Mouse (Mus musculus): ENCODE results near the gene Hgd.
A peak's percentile ranks its signal among the peaks of the same experiment; 100 is the strongest.

The Hgd gene

DNA sequence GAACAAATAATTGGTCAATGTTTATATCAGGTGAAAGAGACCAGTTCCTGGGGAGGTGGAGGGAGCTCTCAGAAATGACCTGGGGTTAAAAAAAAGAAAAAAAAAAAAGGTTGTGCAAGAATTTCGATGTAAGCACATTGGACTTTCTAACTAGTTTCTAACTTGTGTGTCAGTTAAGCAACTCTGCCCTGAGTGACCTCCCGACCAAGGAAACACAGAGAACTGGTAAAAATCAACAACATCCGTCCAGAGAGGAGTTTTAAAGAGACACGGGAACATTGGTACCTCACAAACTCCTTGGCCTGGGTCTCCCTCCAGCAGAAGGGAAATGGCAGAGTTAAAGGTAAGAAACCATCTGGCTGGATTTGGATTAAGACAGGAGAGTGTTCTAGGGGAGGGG, at the start of gene Hgd:
TSS of gene Hgd (plus strand) at position 160 of the 400 bp plus-strand sequence.
- DNase-seq: peak; percentile 54 to 77

DNA sequence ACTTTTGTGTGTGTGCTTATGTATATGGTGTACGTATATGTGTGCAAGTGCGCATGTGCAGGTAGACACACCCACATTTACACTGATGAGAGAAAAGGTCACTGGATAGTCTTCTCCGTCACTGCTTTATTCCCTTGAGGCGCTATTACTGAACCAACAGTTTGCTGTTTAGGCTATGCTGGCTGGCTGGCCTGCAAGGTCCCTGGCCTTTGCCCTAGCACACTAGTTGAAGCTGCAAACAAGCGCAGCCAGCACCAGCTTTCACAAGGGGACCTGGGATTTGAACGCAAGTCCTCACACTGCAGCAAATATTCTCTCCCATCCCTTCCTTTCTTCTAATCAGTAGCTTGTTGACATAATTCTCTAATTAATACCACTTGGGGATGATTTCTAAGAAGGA, 49.8 kb upstream of the Hgd start:
- peak in 1 of 2 experiments; percentile 28 for DNase-seq

DNA sequence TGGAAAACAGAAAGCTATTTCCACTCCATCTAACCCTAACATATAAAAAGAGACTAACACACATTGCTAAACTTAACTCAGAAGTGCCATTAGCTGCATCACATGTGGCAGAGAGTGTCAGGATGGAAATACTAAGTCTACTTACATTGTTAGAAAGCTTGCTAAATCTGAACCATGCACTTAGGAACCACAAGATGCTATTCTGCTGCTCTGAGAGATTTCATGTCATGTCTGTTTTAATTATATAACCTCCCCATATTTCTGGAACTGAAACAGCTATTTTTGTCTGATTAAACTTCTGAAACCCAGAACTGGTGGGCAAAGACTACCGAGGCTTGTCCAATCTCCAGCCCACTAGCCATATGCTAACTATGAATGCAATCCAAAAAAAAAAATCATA, 47.9 kb upstream of the Hgd start:
- DNase-seq: no peak

DNA sequence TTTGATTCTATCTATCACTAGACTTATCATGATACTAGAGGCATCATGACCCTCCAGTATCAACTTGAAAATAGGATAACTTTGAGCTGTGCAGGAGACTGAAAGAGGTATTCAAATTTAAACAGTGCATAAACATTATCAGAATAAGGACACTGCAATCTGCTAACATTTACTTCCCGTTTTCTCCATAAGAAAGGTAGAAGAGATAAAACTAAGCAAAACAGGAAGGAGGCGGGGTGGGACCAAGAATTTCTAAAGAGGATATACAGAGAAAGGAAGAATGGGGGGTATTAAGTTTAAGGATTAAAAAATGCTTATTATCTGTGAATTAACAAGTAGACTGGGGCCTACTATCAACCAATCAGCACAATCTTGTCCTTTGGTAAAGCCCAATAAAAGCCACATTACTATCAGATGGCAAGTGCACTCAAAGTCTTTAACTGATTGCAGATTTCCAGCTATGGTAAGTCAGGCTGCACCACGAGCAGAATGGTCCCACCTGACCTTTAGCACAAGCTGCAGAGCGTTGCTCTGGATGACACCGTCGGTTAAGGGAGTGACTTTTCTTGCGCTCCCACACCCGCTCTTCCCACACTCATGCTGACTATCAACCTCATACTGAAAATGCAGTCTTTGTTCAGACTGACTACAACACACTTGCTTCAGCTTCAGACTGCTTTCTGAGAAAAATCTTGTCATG, 46.4 kb upstream of the Hgd start:
- DNase-seq: no peak

DNA sequence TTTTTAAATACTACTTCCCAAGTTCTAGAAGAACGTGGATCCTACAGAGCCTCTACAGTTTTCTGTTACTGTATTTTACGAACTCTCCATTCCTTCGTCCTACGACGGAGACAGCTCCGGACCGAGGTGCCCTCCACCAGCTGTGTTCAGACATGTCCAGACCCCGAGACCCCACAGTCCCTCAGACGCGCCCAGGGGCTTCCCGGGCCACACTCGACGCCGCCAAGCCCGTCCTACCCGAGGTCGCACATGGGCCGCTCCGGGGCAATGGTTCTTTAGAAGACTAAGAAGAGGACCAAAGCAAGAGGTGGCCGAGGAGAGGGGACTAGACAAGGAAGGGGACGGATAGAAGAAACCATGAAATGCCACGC, 40.7 kb upstream of the Hgd start:
- DNase-seq: no peak

DNA sequence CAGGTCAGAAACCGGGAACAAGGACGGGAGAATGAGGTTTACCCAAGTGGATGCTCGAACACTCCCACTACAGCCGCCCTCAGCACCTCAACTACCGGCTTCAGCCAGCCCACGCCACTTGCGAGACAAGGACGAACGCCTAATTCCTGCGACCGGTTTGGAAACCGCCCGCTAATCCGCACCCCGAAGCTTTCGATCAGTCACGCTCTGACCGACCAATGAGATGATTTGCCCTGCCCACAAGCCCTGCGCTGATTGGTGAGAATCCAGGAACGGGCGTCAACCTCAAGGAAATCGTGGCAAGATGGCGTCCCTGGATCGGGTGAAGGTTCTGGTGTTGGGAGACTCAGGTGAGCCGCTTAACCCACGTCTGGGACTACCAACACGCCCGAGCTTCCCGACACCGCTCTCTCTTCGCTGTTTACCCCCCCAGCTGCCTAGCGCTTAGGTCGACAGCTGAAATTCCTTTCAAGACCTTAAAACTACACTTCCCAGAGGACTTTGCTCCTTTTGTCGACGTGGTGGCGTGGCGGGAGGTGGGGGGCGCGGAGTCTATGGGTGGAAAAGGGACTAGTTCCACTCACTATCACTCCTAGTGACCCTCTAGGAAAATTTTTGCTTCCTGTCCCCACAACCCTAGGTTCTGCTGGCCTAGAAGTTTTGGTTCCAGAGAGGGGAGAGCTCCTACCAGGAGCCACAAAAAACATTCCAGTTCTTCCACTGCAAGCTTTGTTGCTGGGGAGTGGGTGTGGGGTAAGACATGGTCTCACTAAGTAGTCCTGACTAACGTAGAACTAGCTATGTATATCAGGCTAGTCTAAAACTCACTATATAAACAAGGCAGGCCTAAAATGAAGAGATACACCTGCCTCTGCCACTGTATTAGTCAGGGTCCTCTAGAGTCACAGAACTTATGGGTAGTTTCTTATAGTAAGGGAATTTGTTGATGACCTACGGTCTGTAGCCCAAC, 40.1 kb upstream of the Hgd start, which contains the start of the genes Gtf2e1 and Rabl3:
TSS of gene Gtf2e1 (minus strand) at position 179 of the 970 bp plus-strand sequence.
TSS of gene Rabl3 (plus strand) at position 275 of the 970 bp plus-strand sequence.
- peak; percentile 98 for DNase-seq

DNA sequence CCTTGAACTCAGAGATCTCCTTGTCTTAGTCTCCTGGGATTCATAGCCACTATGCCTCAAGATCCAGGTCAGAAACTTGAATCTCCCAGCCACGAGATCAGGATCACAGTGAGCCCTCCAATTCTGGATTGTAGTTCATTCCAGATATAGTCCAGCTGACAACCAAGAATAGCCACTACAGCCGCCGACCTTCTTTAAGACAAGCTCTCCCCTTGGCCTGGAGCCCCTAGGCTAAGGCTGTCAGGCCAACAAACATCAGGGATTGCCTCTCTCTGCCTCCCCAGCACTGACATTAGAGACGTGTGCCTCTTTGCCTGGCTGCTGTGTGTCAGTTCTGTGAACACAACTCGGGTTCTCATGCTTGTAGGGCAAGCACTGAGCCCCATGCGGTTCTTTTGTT, 39.2 kb upstream of the Hgd start:
- DNase-seq: no peak

DNA sequence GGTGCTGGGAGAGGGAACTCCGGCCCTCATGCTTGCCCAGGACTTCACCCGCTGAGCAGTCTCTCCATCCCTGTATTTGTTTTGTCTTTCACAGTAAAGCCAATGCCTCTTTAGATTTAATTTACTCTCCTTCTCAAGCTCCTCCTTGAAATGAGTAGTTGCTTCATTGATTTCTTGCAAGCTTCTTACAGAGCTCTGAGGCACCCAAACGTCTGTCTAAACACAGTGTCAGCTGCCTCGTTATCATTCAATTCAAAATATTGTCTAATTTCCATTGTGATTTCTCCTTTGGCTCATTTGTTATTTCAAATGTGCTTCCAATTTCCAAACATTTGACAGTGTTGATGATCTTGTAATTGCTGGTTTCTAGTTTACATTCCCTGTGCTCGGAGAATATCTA, 33.6 kb upstream of the Hgd start:
- DNase-seq: no peak

DNA sequence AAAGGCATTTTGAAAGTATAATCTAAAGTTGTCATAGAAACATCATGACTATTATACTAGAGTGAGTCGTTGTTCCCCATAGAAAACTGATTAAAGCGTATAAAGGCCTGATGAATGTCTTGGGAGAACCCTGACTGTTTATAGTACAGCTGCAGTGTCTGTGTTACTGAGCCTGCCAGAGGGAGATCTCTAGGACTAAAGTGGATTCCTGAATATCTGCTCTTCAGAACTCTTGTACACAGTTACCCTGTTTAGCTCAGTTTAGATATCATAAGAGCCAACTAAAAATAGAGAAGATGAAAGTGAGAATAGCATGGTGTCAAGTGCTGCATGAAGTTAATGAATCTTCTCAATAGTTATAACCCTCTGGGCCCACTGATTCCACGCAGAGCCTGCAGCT, 29.7 kb upstream of the Hgd start:
- no peak for DNase-seq

DNA sequence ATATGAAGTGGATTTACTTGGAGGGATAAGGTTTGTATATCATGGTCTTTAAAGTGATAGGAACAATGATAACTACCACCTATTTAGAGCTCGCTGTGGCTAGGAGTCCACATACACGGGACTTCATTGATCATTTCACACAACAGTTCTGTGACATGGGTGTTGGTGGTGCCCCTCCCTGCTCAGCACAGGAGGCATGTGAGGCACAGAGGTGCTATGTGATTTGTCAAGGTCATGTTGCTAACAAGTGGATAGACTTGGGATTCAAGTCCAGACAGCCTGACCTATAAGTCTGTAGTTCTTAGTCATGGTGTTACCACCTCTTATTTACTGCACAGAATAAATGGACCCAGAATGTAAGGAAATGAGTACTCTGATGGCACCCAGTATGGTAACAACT, 29.0 kb upstream of the Hgd start:
- DNase-seq: no peak

DNA sequence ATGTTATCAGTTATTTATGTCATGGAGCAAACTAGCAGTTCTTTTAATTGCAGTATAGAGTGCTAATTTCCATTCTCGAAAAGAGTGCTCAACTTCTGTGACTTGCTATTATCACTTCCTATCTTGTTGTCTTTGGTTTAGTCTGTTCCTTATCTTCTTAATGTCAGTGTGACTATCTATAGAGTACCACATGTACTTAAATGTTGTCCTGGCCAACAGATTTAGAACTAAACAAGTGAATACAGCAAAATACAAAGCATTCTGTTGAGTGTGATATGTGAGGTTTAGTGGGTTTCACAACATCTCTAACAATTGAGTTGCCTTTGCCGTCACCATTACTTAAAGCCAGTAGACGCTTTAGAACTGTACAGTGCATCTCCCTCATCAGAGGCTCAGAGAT, 27.1 kb upstream of the Hgd start:
- DNase-seq: no peak

DNA sequence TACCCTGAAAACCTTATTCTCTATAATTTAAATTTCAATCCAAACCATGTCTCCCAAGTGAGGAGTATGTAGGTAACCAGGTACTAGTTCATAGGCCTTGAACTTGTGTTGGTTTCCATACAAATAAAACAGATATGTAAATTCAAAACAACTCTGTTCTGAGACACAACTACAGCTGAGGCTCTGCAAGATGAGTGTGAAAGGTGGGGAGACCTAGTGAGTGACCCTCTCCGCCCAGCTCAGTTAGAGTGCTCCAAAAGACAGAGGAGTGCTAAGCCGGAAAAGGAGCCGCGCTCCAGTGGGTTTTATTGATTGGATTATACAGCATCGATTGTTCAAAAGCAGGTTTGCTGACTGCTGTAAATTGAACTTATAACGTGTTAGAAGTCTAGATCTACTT, 17.5 kb upstream of the Hgd start:
- DNase-seq: no peak

DNA sequence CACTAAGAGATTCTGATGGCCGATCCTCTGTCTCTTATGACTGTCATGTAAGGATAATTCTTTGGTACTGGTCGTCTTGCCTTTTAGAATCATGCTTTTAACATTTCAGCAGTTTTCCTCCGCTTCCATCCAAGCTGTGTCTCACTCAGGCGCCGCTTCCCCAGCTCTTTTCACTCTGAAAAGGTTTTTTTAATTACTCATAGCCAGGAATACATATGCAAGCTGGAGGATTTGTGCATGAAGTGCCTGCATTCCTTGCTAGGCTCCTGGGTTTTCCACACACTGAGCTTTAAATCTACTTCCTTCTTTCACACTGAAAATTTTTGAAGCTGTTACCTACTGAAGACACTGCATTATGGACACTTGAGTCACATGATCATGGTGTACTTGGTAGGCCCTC, 17.0 kb upstream of the Hgd start:
- DNase-seq: no peak

DNA sequence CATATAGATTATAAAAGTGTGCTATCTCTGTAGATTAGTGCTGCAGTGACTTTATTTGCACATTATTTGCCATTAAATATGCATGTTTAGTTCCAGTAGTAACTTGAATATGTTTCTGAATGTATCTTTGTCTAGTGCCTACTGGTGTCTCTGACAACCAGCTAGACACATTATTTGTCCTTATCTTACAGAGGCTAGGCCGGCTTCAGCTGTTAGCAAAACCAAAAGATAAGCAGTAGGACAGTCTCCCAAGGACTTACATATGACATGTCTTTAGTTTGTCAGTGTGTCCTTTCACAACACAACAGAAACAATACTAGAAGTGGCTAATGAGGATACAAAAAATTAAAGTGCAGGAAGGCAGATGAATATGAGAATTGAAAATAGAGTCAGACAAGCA, 14.8 kb upstream of the Hgd start:
- DNase-seq: no peak

DNA sequence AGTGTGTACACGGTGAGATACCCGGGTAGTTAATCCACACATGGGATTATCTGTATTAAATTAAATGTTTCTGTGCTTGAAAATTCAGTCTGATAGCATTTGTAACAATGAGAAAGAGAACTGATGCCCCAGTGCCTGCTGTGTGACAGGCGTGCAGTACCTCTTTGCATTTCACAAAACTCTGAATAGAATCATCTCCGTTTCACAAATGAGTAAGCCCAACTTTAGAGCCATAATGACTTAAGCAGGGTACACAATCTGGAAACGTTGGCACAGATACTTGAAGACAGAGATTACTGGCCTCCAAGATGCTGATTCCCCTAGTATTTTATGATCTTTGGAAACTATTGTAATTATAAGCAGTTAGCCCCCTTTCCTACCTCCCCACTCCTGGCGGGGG, 13.8 kb upstream of the Hgd start:
- no peak for DNase-seq

DNA sequence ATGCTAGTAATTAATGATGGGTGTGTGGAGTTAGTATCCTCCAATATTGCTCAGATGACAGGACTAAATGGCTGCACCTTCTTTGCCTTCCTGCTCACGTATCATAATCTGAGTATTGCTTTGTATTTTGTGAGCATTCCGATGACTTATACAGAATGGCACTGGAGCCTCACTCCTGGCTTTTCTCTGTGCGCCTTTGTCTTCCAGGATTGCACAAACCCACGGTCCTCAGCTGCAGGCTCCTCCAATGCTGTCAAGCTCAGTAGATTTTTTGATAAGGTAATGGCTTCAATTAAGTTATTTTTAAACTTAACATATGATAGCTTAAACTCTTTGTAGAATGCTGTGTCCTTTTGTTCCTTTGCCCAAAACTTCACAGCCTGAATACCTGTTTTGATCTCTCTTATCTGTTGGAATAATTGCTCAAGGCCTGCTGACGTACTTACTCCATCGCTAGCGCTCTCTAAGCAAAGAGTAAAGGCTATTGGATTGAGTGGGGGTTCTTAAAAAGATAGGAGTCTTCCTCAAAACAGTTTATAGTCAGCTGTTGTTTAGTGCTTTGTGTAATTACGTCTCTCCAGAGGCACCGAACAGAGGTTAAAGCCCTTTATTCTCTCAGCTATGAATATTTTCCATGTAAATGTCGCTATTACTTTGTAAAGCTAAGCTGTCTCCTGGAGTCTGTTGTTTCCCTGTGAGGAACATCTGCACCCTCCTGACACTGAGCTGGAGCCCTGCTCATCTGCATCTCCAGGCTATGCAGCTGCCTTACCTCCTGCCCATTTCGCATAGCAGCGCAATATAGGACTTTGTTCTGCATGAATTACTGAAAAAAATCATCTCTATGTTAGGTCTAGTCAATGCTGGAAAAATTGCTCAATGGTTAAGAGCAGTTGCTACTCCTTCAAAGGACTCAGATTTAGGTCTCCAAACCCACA, 12.6 kb upstream of the Hgd start:
- no peak for DNase-seq

DNA sequence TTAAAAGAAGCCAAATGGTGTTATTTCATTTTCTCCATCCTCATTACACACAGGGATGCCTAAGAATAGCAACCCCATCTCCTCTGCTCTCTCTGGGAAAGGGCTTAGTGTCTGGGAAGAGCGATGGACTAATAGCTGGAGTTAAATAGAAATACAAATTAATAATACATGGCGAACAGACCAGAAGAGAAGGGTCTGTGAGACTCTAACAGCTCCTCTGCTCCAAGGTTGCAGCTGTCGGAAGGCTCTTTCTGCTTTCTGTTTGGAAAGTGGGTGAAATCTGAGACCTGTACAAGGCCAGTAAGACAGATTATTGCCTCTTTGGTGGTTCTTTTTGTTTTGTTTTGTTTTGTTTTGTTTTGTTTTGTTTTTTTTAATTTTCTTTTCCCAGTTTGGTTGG, 8.4 kb upstream of the Hgd start:
- DNase-seq: no peak

DNA sequence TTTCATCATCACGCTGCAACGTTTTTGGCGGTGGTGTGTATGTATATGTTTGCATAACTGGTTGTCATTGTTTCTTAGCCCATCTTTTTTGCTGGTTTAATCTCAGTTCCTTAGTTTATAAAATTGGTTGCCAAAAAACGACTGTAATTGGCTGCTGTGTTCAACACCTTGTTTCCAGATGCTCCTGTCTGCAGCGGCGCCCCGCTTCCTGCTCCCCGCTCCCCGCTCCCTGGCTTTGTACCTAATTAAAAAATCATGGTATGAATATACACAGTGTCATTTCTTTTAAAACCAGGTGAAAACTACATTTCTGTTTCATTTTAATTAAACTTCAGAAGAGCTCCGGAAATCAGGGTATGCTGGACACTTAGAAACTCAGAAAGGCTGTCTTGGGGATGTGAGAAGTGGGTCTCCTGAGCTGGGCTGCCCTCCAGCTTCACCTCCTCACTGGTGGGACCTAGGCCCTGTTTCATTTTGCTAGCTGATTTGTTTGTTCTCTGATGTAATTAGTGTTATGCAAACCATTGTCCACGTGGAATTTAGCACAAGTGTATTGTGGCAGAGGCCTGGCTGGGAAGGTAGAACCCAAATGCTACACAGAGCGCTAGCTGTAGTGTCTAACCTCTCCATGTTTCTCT, 7.7 kb upstream of the Hgd start:
- DNase-seq: no peak

DNA sequence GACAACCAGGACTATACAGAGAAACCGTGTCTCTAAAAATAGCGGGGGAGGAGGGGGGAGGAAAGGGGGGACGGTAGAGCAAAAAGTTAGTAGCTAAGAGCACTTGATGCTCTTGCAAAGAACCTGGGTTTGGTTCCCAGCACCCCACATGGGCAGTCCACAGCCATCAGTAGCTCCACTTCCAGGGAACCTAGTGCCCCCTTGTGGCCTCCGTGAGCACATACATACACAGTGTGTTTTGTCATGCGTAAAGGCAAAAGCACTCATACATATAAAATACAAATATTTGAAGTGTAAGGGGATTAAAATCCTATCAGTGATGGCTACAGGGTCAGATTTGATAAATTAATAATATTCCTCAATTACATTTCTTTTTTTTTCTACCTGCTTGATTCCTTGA, 6.9 kb upstream of the Hgd start:
- DNase-seq: no peak

DNA sequence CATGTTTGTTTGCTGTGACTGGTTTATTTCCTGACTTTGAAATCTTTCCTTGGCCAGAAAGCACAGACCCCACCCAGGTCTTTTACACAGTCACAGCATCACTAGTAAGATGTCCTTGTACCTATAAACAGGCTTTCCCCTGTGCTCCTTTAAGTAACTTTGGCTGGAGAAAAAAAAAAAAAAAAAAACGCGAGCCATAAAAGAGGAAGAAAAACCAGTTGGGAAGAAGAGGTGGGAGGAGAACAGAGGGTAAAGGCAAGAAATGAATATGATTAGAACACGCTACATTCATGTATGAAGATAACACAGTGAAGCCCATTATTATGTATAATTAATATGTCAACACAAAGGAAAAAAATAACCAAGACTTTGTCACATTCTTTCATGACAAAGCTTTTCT, 4.6 kb upstream of the Hgd start:
- no peak for DNase-seq

DNA sequence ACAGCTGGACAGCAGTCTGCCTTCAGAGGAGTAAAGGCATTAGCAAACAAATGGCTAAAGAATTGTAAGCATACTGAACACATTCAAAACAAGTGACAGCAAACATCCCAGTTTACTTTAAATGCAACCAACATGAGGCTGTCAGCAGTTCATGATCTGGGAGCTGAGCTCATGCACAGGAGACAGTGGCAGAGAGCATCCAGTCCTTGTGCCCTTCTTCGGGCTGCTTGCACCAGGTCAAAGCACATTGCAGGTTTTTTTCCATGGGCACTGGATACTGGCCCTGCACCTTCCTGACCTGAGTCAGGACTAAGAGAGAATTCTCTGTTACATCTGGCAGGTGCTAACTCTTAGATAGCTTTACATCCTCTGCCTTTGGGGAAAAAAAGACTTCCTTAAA, 362 bp upstream of the Hgd start:
- DNase-seq: peak in 1 of 2 experiments; percentile 34

DNA sequence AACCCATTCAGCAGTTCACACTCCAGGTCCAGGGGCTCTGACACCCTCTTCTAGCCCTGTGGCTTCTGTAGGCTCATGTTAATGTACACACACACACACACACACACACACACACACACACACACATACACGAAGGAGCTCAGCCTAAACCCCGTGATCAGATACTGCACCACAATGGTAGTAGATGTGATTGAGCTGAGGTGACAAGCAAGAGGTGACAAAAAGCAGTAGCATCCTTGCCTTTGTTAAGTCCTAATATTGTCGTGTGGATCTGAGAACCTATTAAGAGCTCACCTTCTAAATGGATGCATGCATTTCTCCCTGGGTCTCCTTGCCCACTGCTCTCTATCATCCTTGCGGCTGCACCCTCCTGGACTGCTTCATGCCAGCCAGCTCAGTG, 698 bp downstream of the Hgd start:
- no peak for DNase-seq

DNA sequence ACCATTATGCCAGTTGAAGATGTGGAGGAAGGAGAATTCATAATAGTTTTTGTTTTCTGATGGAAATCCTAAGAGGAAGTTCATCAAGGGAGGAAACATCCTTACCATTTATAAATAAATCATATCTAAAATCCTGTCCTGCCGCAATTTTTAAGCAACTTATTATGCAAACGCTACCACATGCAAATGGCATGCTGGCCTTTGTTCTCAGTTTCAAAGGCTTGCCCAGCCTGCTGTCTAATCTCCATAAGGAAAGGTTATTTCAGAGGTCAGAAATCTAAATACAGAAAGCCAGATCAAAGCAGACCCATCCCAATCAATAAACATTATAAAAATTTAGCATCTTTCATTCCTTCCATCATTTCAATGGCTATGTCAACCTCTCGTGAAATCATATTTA, 1.9 kb downstream of the Hgd start:
- no peak for DNase-seq
